Mouse (Mus musculus) adrenal gland, adult 2 months (tissue): ENCODE measurements around the gene Man1a. TPM values are rescaled to one million over a fixed set of nuclear protein-coding genes. Genes with fewer than 3 reads are reported as not detected.

Source experiments
- DNase-seq: peaks from one replicate; pipeline ENCODE4 v3.0.0; 2021
- polyA plus RNA-seq: library from polyadenylated mRNA; depleted of rRNA; stranded (reverse); fragments of >200 nt; gene quantifications from 2 replicates; pipeline ENCODE4 v1.2.3, GENCODE M21; 2012
- total RNA-seq, 2 experiments: library from RNA; stranded (reverse); gene quantifications; 2 replicates each; pipeline ENCODE4 v1.2.3; 2021

Gene Man1a
- total and polyA plus RNA-seq, 3 experiments: 26.1 to 125 (median 89.7) TPM

DNA sequence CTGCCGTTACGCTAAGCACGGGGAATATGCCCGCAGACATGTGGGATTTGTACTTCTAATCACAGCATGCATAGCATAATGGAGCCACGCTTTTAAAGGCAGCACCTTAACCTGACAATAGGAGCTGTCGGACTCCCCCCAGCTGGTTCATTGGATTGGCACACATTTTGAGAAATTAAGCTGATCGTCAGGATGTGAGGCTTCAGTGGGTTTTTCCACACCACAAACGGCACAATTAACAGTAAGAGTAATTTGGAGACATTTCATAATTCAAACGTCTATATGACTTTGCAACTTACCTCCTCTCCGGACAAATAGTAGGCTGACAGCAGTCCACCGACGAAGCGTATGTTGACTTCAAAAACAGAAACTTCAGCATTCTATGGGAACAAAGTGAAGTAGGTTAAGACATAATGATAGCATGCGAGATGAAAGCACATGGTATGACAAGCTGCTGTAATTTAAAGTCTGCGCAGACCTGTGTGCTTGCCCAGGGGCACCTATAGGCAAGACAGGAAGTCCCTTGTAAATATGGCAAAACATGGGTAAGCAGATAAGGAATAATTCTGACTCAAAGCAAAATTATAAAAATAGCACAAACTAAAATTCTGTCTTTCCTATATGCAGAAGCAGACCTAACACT, 62.2 kb downstream of the Man1a start:
- DNase-seq: no peak

DNA sequence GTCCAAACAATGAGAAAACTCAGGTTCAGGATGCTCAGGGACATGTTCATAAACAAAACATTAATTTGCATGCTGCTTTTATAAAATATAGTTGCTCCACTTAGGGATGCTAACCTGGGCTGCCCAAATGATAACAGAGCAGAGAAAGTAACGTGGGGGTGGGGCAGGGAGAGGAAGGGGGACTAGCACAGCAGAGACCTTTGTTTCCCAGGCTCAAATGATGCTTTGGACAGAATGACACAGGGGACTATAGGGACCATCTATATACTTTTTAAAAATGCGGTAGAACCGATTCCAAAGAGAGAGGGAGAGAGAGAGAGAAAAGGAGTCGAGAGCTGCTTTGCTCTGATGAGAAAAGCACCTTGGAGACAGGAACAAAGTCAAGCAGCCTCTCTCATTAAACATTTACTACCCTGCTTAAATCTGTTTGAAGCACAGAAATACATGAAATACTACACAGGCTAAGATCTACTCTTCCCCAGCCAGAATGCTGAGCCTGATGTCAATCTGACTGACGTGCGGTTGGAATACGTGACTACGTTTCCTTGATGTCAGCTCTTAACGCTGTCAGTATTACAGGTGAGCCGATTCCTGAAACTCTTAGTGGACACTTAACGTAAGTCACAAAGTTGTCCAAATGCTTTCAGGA, 63.1 kb downstream of the Man1a start:
- no peak for DNase-seq

DNA sequence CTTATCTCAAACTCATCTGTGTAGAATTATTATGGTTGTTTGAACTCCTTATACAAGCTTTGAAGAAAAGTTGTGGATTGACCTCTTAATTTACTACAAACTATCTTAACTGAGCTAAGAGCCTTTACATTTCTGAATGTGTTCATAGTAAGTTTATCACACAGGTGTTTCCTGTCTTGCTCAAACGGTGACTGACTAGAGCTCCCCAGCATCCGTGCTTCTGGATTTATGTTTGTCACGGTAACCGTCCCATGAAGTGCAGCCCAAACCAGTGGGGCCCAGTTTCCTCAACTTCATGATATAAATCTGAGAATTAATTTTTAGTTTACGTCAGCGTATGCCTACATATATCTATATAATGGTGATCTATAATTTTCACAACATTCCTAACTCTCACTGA, 67.3 kb downstream of the Man1a start:
- no peak for DNase-seq

DNA sequence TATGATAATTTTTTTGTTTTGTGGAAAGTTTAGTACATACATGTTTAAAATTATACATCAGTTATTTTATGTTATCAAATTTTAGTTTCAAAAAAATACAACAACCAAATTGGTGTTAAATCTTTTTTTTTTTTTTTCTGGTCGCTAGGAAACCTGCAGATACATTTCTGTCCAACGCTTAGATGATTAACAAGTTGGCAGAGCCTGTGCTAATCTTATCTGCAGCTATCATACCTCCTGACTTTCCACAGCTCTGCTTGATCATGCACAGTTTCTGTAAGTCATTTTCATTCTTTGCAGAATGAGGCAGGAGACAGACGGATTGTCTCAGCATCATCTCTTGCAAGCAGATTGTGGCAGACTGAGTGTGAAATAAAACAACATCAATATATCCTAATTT, 69.5 kb downstream of the Man1a start:
- no peak for DNase-seq

DNA sequence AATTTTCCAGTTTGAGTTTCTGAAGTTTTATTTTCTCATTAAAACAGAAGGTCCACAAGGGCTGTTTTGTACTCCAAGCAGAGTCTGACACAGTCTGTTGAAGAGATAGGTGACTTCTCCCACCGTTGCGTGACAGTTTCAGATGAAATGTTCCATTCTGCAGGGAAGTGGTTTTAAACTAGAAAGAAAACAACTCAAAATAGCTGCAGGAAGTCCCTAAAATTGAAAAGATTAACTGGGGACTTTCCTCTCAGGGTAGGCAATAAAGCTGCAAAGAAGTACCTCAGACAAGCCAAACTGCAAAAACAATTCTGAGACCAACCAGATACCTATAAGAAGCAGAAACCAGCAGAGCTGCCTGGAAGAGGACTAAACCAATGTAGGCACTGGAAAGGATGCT, 70.6 kb downstream of the Man1a start:
- no peak for DNase-seq

DNA sequence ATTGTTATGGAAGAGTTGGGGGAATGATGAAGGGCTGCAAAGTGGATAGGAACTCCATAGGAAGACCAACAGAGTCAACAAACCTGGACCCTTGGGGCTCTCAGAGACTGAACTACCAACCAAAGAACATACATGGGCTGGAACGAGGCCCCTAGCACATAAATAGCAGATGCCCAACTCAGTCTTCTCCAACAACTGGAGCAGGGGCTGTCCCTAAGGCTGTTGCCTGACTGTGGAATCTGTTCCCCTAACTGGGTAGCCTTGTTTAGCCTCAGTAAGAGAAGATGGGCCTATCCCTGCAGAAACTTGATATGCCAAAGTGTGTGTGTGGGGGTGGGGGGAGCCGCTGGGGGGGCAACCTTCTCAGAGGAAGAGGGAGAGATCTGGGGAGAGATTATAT, 73.5 kb downstream of the Man1a start:
- no peak for DNase-seq

DNA sequence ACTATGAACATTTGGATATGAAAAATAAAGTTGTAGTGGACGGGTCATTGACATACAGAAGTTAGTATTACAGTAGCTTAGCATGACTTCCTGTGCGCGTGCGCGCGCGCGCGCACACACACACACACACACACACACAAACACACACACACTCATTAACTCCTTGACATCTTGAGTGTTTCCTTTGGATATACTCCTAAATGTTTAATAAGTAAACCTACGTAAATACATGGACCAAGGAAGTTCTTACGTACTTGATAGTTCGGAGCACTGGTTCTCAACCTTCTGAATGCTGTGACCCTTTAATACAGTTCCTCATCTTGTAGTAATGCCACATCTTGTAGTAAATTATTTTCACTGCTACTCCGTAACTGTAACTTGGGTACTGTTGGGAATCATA, 79.1 kb downstream of the Man1a start:
- DNase-seq: no peak

DNA sequence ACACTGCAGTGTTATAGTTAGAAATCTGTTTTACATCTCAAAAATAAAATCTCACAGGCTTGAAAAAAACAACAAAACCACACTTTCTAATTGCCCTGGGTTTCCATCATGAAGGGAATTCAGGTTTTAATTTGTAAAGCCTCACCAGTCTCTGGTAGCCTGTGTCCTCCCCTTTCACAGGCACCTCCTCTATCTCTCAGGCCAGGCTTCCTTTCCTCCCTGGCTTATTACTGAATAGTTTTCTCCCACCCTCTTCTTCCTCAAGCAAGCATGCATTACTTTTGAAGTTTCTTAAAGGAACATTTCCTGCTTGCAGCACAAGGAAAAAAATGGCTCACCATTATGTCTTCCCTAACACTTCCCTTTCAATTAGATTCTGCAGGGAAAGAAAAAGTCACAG, 80.2 kb downstream of the Man1a start:
- DNase-seq: no peak

DNA sequence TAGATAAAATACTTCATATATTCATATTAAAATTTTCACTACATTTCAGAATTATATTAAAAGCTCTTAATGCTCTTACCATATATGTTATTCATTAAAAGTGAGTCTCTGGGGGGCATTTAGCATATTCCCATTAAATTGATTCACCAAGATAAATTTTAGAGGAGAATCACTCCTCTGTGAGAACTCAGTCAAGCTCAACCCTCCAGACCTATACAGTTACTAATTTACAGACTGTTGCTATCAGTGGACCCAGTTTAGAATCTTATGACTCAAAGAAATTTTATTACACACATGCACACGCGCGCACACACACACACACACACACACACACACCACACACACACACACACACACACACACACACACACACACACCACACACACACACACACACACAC, 81.8 kb downstream of the Man1a start:
- DNase-seq: no peak

DNA sequence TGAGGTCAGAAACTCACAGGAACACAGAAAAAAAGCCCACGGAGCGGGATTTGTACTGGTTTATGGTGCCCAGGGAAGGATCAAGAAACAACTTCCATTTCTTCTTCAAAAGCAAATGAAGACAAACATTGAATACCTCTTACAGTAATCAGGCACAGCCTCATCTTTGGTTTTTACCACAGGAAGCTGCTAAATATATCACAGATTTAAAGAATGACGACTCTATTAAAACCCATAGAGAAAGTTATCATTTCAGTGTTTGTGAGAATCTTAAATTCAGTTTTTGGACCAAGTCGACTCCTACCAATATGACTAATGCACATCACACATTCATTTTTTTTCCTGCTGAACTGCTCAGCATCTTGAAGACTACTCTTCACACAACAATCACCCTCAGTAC, 86.0 kb downstream of the Man1a start:
- DNase-seq: no peak

DNA sequence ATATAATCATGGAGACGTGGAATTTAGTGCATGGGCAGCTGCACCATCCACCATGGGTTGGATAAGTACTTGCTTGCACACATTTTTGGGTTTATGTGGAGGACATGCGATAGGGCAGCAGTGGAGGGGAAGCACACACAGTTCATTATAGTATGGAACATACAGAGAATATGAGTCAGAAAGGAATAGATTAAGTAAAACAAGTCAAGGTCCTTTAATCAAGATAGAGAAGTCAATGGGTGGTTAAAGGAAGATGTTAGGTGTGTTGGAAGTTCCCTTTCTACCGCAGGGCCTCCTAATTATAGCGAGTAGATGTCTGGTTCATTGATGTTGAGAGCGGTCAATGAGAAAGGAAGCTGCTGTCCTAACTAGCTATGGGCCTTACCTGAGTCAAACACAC, 91.5 kb downstream of the Man1a start:
- DNase-seq: no peak

DNA sequence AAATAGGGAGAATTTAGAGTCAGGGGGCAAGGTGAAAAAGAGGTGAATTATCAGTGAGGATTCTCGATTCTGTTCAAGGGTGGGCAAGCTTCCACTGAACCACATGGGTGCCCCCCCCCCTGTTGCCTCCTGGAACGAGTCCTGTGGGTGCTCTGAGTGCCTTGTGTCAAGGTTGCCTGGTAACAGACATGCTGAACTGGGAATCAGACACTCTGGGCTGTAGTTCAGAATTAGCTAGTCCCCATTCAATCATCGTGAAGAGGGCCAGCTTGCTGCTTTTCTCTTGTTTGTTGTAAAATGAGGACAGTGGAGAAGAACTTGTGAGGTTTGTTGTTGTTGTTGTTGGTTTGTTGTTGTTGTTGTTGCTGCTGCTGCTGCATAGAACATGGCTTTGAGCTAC, 92.3 kb downstream of the Man1a start:
- DNase-seq: no peak

DNA sequence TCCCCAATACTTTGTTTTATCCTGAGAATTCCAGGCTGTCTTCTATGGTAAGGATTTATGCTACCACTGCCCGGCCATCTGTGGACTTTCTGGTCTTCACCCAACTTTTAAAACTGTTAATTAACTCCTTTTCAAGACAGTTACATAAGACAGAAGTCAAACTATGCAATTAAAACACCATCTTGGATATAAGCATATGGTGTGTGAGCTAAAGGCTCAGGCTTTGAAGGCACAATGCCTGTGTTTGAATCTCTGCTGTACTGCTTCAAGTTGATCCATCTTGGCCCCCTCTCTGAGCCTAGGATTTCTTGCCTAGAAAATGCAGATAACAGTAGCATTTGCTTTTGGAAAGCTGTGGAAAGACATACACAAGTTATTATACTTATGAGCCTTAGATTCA, 97.8 kb downstream of the Man1a start:
- no peak for DNase-seq

DNA sequence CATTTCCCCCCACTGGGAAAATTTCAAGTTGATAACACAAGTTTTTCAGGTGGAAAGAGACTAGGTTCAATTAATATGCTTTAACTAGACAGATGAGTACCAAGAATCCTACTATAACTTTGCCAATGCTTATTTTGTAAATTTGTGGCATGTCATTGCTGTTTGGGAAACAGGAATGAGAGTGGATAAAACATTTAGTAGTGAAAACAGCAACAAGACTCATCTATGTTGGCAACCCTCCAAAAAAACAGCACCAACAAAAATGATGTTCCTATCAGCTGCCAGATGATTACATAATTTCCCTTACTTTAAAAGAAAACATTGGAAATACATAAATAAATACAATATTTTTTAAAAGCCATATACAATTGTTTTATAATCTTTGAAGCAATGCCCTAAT, 102.2 kb downstream of the Man1a start:
- DNase-seq: no peak

DNA sequence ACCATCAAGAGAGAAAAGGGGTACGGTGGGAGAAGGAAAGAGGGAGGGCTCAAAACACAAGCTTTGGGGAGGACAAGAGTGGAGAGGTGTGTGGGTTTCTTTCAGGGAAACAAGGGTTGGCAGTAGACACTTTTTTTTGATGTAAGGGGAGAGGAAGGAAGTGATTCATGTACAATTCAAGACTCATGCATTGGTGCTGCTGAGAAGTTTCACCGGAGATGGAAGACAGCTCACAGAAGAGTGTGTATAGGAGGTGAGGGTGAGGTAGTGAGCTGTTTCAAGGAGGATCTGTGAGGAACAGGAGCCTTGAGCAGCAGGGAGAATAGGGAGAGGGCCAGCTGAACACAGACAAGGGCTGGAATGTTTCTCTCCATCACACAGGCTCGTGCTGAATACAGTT, 116.7 kb downstream of the Man1a start:
- DNase-seq: no peak

DNA sequence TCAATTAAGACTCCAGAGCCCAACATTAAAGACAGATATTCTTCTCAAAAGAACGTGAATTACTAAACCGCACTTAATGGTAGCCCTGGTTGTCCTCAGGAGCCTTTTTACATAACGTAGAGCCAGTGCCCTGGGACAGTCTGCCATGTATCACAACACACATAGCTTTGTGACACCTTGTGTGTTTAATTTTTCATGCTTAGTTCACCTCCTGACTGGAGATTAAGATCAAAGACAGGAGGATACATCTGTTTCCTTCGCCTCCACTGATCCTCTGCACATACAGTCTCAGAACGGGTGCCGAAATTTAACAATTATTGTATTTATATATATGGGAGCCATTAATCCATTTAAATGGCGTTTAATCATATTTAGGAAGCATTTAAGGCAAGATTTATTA, 134.8 kb downstream of the Man1a start:
- no peak for DNase-seq

DNA sequence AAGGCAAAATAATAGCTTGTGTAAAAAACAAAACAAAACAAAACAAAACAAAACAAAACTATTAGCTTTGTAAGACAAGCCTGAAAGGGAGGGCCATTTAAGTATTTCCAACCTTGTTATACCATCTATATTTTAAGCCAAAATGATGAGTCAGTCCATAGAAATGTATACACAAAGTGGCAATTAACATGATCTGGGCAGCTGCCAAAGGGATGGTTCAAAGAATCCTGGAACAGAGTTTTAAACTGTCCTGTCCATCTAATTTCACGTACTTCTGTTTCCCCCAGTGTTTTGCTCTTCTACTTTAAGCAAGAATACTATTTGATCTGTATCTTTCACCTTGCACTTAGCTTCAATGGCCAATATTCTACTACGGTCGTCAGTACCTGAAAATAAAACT, 138.2 kb downstream of the Man1a start:
- DNase-seq: no peak

DNA sequence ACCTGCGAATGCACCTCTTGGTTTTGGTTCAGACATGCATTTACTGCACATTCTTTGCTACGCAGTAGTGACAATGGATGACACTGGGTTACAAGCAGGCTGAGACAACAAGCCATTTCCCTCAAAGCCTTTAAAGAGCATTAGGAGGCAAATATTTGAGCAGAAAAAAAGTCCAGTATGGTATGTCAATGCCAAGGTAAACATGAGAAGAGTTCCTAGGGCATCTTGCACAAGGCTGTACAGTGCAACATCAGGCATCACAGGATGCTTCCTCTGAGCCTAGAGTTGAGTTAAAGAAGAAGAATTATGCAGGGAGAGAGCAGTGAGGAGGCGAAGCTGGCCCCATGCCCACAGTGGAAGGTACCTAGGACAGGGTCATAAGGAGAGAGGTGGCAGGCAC, 140.3 kb downstream of the Man1a start:
- no peak for DNase-seq

DNA sequence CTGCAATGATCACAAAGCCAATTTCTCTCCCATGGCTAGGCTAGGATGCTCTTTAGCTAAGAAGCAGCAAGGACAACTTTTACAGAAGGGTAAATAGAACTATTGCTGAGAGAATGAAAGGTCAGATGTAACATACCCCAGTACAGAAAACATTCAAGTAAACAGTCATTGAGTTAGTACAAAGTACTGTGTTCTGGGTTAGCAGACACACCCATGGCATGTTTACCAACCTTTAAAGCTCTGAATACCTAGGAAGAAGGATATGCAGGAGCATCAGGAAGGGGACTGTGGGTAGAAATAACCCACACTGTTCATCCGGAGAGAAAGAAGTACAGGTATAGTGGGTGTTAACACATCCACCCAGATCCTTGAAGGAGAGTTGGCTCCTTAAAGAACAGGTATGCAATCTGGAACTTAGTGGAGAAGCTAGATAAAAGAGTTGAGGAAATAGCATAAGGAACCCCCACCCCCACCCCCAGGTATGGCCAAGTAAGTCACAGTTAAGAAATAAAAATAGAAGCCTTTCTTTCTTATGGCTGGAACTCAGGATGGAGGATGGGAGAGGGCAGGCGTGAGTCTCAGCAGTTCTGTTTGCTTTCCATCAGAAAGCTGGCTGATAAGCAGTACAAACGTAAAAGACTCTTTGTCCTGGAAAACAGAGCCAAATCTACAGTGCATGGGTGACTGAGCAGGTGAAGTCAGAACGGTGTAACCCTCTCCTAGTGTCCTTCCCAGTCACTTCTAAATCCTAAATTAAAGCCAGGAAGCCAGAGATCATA, 146.5 kb downstream of the Man1a start:
- no peak for DNase-seq

DNA sequence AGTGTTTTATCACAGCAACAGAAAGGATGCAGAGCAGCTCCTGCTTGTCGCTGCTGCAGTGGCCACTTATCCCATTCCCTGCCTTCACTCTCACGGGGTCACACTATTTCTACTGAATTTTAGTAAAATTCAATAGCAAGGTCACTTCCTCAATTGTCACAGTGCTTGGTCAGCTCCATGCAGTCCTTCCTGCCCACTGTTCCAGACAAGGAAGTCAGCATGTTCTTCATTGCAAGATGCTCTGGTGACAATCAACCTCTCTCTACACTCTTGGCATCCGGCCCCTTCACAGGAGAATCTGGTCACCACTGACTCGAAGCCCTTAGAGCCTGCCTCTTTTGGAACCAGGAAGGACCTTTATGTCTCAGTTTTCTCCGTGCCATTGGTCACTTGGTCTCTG, 148.5 kb downstream of the Man1a start:
- no peak for DNase-seq

DNA sequence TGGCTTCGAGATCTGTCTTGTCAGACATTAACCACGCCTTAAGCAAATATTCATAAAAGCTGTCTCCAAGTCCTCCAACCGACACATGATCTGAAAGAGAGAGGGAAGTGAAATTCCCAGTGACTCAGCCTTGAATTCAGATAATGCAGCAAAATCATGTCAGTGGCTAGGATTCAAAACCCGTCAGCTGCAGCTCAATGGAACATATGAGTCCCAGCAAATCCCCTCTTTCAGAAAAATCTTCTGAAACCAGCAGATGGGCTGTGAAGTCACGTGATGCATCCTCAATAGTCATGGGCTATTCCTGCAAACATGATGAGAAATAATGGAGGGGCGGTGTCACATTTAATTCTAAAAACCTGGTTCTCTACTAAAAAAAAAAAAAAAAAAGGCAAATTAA, 151.0 kb downstream of the Man1a start:
- no peak for DNase-seq

DNA sequence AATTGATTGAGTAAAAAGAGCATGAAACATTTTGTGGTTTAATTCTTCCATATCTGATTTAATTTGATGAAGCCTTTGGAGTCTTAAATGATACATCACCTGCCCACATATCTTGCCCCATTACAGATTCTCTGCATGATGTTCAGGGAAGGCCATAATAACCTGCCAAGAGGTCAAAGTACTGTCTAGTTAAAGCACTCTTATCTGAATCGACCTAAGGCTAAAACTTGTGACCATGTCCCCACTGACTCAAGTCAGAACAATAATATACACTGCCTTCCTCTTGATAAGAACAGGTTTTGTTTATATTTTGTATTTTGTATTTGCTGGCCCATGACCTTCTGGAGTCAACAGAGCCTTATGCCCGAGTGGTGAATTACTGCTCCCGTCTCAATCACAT, 154.2 kb downstream of the Man1a start:
- DNase-seq: no peak

DNA sequence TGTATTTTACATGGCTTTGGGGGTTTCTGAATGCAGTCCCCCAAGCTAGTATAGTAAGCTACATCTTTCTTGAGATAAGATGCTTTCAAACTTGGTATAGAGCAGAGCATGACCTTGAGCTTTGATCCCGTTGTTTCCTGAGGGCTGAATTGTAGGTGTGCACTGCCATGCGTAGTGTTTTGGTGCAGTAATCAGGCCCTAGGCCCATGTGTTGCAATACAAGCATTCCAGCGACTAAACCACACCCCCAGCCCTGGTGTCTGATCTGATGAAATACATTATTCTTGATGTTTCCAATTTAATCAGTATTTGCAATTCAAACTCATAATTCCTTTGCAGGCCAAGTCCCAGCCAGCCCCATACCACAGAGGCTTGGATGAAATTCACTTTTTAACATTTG, 158.9 kb downstream of the Man1a start:
- DNase-seq: no peak

DNA sequence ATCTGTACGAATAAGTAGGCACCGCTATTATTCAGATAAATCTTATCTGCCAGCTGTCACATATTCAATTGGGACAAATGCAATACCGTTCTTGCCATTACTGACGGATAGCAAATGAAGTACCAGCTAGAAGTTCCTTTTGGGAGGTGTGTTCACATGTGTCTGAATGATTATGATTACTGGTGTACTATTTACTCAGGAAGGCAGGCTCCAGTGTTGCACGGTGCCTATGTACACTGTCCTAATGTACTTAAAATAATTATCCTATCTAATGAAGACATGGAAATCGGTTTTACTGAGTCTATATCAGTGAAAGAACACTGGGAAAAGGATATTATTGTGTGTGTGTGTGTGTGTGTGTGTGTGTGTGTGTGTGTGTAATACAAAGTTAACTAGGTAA, 160.7 kb downstream of the Man1a start:
- DNase-seq: no peak
